Mouse (Mus musculus) megakaryocyte, embryonic 14.5 days (primary cell): ENCODE measurements at regions not wholly inside any gene's neighbourhood (a gene's known extent, or its start where the extent isn't known, plus 50 kb on each side); places are given as distances from the start of the nearest gene placed in this dataset.

Experiments used
- FLI1 ChIP-seq: IDR thresholded peaks from 2 replicates; pipeline ENCODE4 v1.6.1; 2012; ENCODE audit warnings: low read length, inconsistent platforms, mixed read lengths
- GATA1 ChIP-seq: IDR thresholded peaks from 3 replicates; pipeline ENCODE4 v1.6.1; 2012; ENCODE audit warnings: mixed read lengths, low read length, inconsistent platforms, borderline replicate concordance

DNA sequence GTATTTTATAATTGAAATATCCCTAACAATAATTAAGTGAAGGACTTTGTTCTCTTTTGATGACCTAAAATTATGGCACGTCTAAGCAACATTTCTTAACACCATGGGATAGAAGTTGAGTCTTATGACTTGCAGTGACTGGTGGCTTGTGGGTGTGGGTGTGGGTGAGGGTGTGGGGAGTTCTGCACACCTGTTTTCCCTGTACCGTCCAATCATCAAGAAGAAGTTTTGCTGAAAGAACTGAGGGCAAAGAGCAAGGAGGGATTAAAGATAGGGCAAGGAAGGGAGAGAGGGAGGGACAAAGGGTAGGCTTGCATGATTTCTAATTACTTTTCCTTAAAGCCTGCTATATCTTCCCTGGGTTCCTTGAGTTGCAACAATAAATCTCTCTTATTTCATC, 278.5 kb upstream of the Slc30a5 start:
- no peak for TF ChIP-seq GATA1
- no peak for TF ChIP-seq FLI1
